Mouse (Mus musculus) G1E (cell line): ENCODE results near the gene Lrrc46.

Experiments used
- CTCF ChIP-seq: IDR thresholded peaks from 2 replicates; pipeline ENCODE4 v1.5.1; 2012; ENCODE audit warnings: low read depth, low read length, inconsistent platforms, mixed read lengths
- GATA1 ChIP-seq: IDR thresholded peaks from 2 replicates; pipeline ENCODE4 v1.6.1; 2012; ENCODE audit warnings: borderline replicate concordance, low read length, inconsistent platforms, mixed read lengths
- GATA2 ChIP-seq: IDR thresholded peaks from 2 replicates; pipeline ENCODE4 v1.6.1; 2012; ENCODE audit warnings: low read depth, low read length, inconsistent platforms, borderline replicate concordance
- POLR2AphosphoS5 ChIP-seq: IDR thresholded peaks from 2 replicates; pipeline ENCODE4 v1.6.1; 2012; ENCODE audit warnings: low read depth, low read length, inconsistent platforms; ENCODE audit not compliant: insufficient replicate concordance
- TAL1 ChIP-seq: conservative IDR thresholded peaks from 2 replicates; pipeline ENCODE4 v1.6.1; 2012; ENCODE audit warnings: low read depth, low read length, inconsistent platforms, mixed read lengths

- TF ChIP-seq CTCF (peak; percentile 34; the same call in 1 of the 2 replicates), TAL1 (no peak), GATA1 (no peak), POLR2AphosphoS5 (no peak), GATA2 (no peak)
These were observed 31.3 kb upstream of the Lrrc46 start for GRCm38 (mm10) chr11:97072533-97072932.
